Mouse (Mus musculus) megakaryocyte, embryonic 14.5 days (primary cell): Measurements from ENCODE around the gene Cpa1.

ENCODE experiments used
- FLI1 ChIP-seq: IDR thresholded peaks from 2 replicates; pipeline ENCODE4 v1.6.1; 2012; ENCODE audit warnings: low read length, inconsistent platforms, mixed read lengths
- GATA1 ChIP-seq: IDR thresholded peaks from 3 replicates; pipeline ENCODE4 v1.6.1; 2012; ENCODE audit warnings: mixed read lengths, low read length, inconsistent platforms, borderline replicate concordance

DNA sequence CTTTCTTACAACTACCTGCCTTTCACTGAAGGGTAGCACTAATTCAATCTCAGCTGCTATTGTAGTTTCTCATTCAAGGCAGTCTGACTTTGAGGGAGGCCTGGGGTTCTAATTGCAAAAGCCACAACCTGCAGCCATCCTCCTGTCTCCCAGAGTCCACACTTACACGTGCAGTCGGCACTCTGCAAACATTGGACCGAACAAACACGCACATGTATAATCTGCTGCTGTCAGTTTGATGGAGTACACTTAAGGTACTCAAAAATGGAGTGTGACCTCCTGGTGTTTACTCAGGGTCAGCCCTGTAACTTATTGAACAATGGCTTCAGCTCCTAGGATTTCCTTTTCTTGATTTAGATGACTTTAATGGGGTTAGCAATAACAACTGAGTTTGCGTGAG is 40.5 kb downstream of the Cpa1 start:
- no peak for TF ChIP-seq GATA1
- no peak for TF ChIP-seq FLI1
